Mouse (Mus musculus): ENCODE data around the gene Olfr582.

Gene Olfr582

GRCm38 (mm10) chr7:103037724-103038123 lies at the start of gene Olfr582:
Olfr582 (plus strand) TSS chr7:103038024.
- no peak for DNase-seq

DNA sequence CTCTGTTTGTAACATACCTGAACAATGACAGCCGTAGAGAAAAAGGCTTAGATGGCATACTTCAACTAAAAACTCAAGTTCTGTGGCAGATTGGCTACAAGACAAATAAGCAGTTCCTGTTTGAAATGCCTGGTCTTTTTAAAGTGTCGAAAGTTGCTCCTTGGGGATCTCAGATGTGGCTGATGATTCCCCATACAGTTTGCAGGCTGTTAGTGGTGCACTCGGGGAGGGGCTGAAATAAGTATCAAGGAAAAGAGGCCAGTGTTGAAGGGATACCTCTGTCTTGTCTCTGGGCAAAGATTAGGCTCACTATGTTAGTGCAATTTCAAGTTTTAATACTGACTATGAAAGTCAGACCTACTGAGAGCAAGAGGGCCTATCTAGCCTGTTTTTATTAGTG lies 48.6 kb upstream of the Olfr582 start, which contains the start of gene Olfr578:
Olfr578 (minus strand) TSS at position 101 of the 400 bp plus-strand sequence.
- no peak for DNase-seq

GRCm38 (mm10) chr7:103051000-103051399 lies 13.2 kb downstream of the Olfr582 start, which contains the start of gene Olfr583:
Olfr583 (plus strand) TSS chr7:103051300.
- DNase-seq, result no peak

DNA sequence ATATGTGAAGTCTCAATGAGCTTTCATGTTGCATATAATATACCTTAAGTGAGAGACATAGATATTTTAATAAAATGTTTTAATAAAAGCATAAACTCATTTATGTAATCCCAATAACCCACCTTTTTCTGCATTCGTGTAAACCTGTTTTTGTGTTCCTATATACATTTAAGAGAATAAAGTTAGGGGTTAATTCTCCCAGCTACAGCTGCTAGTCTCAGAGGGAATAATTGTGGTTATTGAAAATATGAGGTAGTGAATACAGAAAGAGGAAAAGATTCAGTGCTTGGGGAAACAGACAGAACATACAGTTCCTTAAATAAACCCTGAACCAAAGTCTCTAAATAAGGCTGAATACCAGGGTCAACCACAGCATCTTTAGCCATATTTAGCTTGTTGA lies 43.8 kb downstream of the Olfr582 start, which contains the start of gene Olfr584:
Olfr584 (plus strand) TSS at position 301 of the 400 bp plus-strand sequence.
- DNase-seq, result no peak

All from lung, postnatal 4 days (tissue).